Mouse (Mus musculus) olfactory bulb, adult 2 months (tissue): ENCODE data around the gene Bag1. TPM values are rescaled to one million over a fixed set of nuclear protein-coding genes. Genes with fewer than 3 reads are reported as not detected.

Experiments
- H3K27ac ChIP-seq: fragments of 200-500 bp; 2 replicates; pipeline ENCODE4 v1.5.1; 2012; ENCODE audit warnings: low read depth, low read length; ENCODE audit not compliant: insufficient read depth
- H3K4me1 ChIP-seq: fragments of 200-500 bp; 2 replicates; pipeline ENCODE4 v1.6.1; 2012; ENCODE audit warnings: low read length; ENCODE audit not compliant: control insufficient read depth, insufficient read depth
- H3K4me3 ChIP-seq: fragments of 200-500 bp; 2 replicates; pipeline ENCODE4 v1.5.1; 2012; ENCODE audit warnings: mild to moderate bottlenecking, low read depth, low read length, moderate library complexity; ENCODE audit not compliant: insufficient read depth
- CTCF ChIP-seq: fragments of 200-500 bp; IDR thresholded peaks from 2 replicates; pipeline ENCODE4 v1.5.1; 2012; ENCODE audit warnings: low read depth, mild to moderate bottlenecking, low read length, moderate library complexity; ENCODE audit not compliant: insufficient read depth
- POLR2A ChIP-seq: fragments of 200-500 bp; IDR thresholded peaks from 2 replicates; pipeline ENCODE4 v1.6.1; 2012; ENCODE audit warnings: mild to moderate bottlenecking, low read depth, low read length, moderate library complexity; ENCODE audit not compliant: insufficient read depth
- WGBS: fragments of 180-500 bp; shearing (Covaris S2); methylation state at CpG from one replicate; pipeline ENCODE4 v1.1.7; 2018; 5-methylcytosine and 5-hydroxymethylcytosine counted together
- polyA plus RNA-seq: library from polyadenylated mRNA; stranded (reverse); fragments of >200 nt; gene quantifications from 2 replicates; pipeline ENCODE4 v1.2.4, GENCODE M21; 2012; ENCODE audit warnings: low replicate concordance; ENCODE audit not compliant: missing spikeins, insufficient read depth, insufficient read length

Bag1 gene
- polyA plus RNA-seq, 1 experiment = not detected

DNA sequence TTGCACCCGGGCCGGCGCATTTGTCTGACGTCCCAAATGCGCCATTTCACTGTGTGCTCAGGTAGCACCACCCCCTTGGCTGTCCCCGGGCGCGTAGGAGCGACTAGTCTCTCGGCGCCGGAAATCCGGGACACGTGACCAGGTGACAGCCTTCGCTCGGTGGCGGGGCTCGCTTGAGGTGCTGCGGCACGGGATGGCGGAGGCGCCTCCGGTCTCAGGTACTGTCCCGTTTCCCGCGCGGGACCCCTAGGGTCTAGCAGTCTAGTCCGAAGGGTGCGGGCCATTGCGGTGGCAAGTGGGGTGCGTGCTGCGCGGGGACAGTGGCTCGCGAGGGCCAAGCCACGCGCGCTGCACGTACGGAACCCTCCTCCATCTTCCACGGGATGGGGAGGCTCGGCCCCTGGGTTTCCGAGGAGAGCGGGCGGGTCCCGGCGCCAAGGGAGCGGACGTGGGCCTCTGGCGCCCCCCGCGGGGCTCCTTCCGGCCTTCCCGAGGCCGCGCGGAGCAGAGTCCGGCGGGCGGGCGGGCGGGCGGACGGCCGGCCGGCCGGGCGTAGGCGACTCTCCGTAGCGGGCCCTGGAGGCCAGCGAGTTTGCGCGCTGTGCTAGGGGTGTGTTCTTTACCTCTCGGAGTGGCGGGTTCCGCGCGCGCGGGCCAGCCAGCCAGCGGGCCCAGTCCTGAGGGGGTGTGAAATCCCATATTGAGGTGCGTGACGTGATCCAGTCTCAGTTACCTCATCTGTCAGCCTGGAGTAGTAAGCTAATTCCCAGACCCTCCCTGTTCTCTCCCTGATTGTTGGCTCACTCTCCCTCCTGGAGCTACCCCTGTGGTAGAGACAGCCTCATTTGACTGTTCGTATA lies 23.0 kb upstream of the Bag1 start, which contains the start of gene Nfx1:
Nfx1 (plus strand) TSS at position 65 of the 860 bp plus-strand sequence.
- peaks cover 6% of the 10 kb centered on the region; the same call in 1 of the 2 replicates for H3K4me1 ChIP-seq
- under 1% methylated on average over 84 of the region's 85 CpGs for WGBS
- H3K4me3 ChIP-seq = peak within 1 kb of the TSS; percentile 98
- TF ChIP-seq POLR2A = peak; percentile 87
- TF ChIP-seq CTCF = no peak
- peak within 1 kb of the TSS; percentile 88 for H3K27ac ChIP-seq

DNA sequence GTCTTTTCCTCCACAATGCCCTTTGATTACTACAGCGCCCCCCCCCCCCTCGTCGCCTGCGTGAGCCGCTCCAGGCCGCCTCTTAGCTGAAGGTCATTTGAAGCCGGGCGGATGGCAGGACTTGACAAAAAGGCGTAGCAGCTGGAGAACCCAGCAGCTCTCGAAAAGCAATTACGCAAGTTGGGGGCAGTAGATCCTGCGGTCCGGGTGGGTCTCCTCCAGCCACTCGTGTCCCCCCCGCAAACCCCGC lies 22.4 kb upstream of the Bag1 start:
- Histone ChIP-seq H3K4me1 (peaks cover 6% of the 10 kb centered on the region; the same call in 1 of the 2 replicates), H3K4me3 (peak overlapping the region; percentile 98), H3K27ac (peak overlapping the region; percentile 88)
- under 1% methylated on average over 16 of the region's 16 CpGs for WGBS
- TF ChIP-seq CTCF (no peak), POLR2A (no peak)

DNA sequence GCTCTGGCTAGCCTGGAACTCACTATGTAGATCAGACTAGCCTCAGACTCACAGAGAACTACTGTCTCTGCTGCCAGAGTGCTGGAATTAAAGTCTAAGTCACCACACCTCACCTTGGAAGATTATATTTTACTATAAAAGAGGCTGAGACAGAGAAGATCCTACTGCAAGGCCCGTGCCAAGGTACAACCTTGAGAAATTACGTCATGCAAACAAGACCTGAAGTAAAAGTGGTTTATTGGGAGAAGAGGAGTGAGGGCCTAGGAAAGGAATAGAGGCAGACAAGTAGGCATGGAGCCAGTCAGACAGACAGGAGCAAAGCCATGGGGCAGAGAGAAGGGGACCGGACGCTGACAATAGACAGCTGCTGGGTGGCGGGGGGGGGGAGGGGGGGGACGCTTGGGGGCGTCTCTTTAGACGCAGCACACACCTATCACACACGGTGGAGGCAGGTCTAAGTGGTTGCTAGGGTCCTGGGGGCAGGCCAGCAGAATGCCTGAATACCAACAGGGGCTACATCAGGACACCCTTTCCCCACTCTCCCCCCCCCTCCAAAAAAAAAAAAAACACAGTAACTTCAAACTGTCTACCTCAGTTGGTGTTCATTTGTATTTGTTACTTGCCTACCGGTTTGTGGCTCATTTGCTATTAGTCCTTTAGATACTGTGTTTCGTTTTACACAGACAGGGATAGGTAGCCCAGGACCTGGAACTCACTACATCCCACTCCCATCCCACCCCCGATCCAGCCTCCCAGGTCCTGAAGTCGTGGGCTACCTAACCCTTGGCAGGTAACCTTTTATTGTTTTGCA lies 21.9 kb upstream of the Bag1 start:
- H3K4me1 ChIP-seq = peaks cover 6% of the 10 kb centered on the region; the same call in 1 of the 2 replicates
- 8% methylated on average over 12 of the region's 13 CpGs for WGBS
- TF ChIP-seq CTCF (no peak), POLR2A (no peak)
- H3K27ac ChIP-seq = peak overlapping the region; percentile 88
- peak overlapping the region; percentile 98 for H3K4me3 ChIP-seq

DNA sequence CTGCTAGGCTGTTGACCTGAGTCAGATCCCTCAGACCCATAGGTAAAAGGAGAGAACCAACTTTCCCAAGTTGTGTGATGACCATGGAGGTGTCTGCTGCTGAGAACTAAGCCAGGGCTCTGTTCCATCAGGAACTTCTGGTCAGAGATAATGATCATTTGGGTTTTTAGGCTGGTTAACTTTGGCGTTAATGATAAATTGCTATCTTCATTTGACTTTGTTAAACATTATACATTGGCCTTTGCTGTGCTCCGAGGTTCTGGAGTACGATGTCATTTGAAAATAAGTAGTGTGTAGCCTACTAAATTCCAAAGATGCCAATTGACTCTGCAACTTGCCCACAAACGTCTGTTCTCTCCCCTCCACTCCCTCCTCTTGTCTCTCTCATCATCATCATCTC lies 21.1 kb upstream of the Bag1 start:
- Histone ChIP-seq H3K4me3 (no peak overlapping the region), H3K4me1 (peaks cover 6% of the 10 kb centered on the region; the same call in 1 of the 2 replicates), H3K27ac (no peak overlapping the region)
- TF ChIP-seq POLR2A (no peak), CTCF (no peak)
- 72% methylated on average over 4 of the region's 4 CpGs for WGBS

DNA sequence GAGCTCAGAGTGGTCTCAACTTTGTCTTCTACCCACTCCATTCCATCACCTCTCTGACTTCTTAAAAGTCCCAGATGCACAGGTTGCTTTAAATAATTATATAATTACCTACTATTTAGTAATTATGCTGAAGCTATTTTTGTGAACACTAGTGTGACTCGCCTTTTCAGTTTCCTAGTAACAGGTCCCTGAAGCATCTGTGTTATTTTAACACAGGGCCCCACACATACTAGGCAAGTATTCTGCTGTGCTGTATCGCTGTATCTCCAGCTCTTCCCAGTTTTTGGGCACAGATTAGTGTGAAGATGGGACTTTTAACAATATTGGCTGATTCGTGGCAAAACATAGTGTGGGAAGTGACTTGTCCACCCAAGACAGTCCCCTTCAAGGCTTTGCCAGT lies 15.4 kb upstream of the Bag1 start:
- Histone ChIP-seq H3K27ac (no peak overlapping the region), H3K4me1 (no peaks in the 10 kb centered on the region), H3K4me3 (no peak overlapping the region)
- TF ChIP-seq CTCF = no peak
- 44% methylated on average over 3 of the region's 3 CpGs for WGBS

DNA sequence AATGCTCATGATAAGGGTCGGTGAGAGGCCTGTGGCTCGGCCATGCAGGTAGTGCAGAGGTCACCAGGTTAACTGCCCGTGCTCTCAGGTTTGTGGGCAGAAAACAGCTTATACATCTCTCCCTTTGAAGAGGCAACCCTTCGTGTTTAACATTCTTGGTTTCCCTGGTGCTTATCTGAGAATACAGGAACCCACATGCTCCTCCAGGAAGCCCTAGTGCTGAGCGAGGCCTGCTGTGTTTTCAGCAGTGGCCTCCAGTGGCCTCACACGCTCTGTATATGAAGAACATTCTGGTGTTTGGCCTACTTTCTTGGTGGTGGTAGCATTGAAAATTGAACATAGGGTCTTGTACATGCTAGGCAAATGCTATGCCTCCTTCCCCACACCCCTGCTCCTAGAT lies 7.8 kb upstream of the Bag1 start:
- TF ChIP-seq CTCF (no peak), POLR2A (no peak)
- Histone ChIP-seq H3K4me1 (no peaks in the 10 kb centered on the region), H3K27ac (no peak overlapping the region), H3K4me3 (no peak overlapping the region)
- WGBS = 93% methylated on average over 6 of the region's 6 CpGs

DNA sequence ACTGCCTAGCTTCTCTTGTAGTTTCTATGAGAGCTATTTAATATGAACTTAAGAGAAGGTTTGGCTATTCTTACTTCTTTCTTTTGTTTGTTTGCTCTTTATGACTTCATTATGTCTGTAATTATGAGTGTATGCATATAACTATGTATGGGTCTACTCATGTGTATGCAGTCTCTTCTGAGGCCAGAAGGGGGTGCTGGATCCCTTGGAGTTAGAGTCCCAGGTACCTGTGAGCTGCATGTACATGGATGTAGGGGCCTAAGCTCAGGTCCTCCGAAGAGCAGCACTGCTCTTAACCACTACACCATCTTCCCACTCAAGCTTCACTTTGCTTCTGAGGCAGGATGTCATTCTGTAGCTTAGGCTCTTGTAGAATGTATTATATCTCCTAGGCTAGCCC lies 5.4 kb upstream of the Bag1 start:
- TF ChIP-seq POLR2A (no peak), CTCF (no peak)
- Histone ChIP-seq H3K4me1 (no peaks in the 10 kb centered on the region), H3K27ac (no peak overlapping the region), H3K4me3 (no peak overlapping the region)
- 91% methylated on average over 1 of the region's 1 CpGs for WGBS

DNA sequence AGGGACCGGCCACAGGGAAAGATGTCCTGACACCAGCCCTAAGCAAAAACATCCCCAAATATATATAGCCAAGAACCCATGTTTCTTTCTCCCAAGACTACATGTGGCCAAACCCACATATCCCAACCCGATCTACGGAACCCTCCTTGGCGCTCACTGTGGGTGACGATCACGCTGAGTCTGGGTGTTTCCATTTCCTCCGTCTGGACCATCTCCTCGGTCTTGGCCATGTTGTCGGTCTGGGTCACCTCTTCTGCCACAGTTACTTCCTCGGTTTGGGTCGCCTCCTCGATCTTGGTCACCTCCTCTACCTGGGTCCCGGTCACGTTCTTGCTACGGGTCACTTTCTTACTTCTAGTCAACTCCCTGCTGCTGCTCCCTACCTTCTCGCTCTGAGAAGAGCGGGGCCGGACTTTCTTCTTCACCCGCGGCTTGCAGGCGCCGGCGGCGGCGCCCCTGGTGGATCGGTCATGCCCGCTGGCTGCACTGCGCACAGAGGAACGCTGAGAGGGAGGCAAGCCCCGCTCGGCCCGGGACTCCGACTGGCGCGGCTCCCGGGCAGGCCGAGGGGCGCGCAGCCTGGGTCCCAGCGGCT lies 432 bp downstream of the Bag1 start:
- under 1% methylated on average over 40 of the region's 40 CpGs for WGBS
- no peaks in the 10 kb centered on the region for H3K4me1 ChIP-seq

More for the DNA sequence above, 432 bp downstream of the Bag1 start:
- Histone ChIP-seq H3K4me3 (peak overlapping the region; percentile 94), H3K27ac (no peak overlapping the region)
- TF ChIP-seq POLR2A (no peak), CTCF (peak; percentile 50; the same call in 1 of the 2 replicates)
